8 mouse cellular contexts compared by ENCODE assay signal in genomic region chr11:115153699-115154292, GRCm38 (mm10). TPM values are rescaled to one million over a fixed set of nuclear protein-coding genes. Genes with fewer than 3 reads are reported as not detected.
A peak's percentile ranks its signal among the peaks of the same experiment; 100 is the strongest.
DNase-seq lines count a peak whose midpoint lies in the region; ATAC-seq lines count a peak whose summit lies in the region.

No protein-coding gene starts in this region.

- H3K27ac ChIP-seq in intestine, embryonic 15.5 days: no peak overlapping the region
- no peak overlapping the region for H3K27ac ChIP-seq in midbrain, embryonic 16.5 days (ENCODE audit: low read length)

- H3K4me1 ChIP-seq in intestine, embryonic 15.5 days (replicated peaks): peaks cover 19% of the 10 kb centered on the region
- H3K4me1 ChIP-seq in midbrain, embryonic 16.5 days (ENCODE audit: control insufficient read depth, insufficient read depth, low read length): peaks cover 10% of the 10 kb centered on the region; the same call in 1 of the 2 replicates

- peak overlapping the region; percentile 36; the same call in 1 of the 2 replicates for H3K9ac ChIP-seq in intestine, embryonic 15.5 days
- H3K9ac ChIP-seq in midbrain, embryonic 16.5 days (ENCODE audit: low read depth, low read length): peak overlapping the region; percentile 37

- no peaks in the 10 kb centered on the region for H3K9me3 ChIP-seq in intestine, embryonic 15.5 days
- H3K9me3 ChIP-seq in midbrain, embryonic 16.5 days (replicated peaks; ENCODE audit: control insufficient read depth, low read length, poor library complexity, severe bottlenecking): no peaks in the 10 kb centered on the region; the same call in 1 of the 2 replicates

- under 1% methylated on average over 35 of the region's 35 CpGs for WGBS in intestine, embryonic 15.5 days
- 1% methylated on average over 30 of the region's 35 CpGs for WGBS in midbrain, embryonic 16.5 days

- peak overlapping the region; percentile 41 for H3K4me3 ChIP-seq in intestine, embryonic 15.5 days (replicated peaks)
- H3K4me3 ChIP-seq in midbrain, embryonic 16.5 days (ENCODE audit: low read depth, low read length): peak overlapping the region; percentile 31

- peak overlapping the region; percentile 66 for H3K4me2 ChIP-seq in intestine, embryonic 15.5 days (replicated peaks)
- peak overlapping the region; percentile 46 for H3K4me2 ChIP-seq in midbrain, embryonic 16.5 days (ENCODE audit: low read length)

- no peaks in the 10 kb centered on the region for H3K36me3 ChIP-seq in intestine, embryonic 15.5 days
- no peaks in the 10 kb centered on the region for H3K36me3 ChIP-seq in midbrain, embryonic 16.5 days (ENCODE audit: control insufficient read depth, insufficient read depth, low read length)

- intact Hi-C loops in gastrocnemius, postnatal 14 days (cut with DNase I; ENCODE audit: low total_unique reads): loop anchor here (2.0 kb wide), 1 partner anchor 71 kb away; no protein-coding TSS in a partner anchor

- peak; percentile 57 for DNase-seq in right cerebral cortex, adult 18-20 months
- no peak for DNase-seq in right cerebral cortex, postnatal 36 days (ENCODE audit: low spot score in 2 of 2)
- DNase-seq in cerebellum, postnatal 25 days: peak; percentile 87 to 92
- peak; percentile 74 for DNase-seq in gastrocnemius, postnatal 14 days
- peak; percentile 86 for DNase-seq in liver
- DNase-seq in spleen, postnatal 4 days (ENCODE audit: low spot score in 2 of 2): peak; percentile 84 to 91

- peaks cover 4% of the 10 kb centered on the region; the same call in 1 of the 2 replicates for H3K27me3 ChIP-seq in intestine, embryonic 15.5 days (replicated peaks)
- peaks cover 19% of the 10 kb centered on the region for H3K27me3 ChIP-seq in midbrain, embryonic 16.5 days (ENCODE audit: control insufficient read depth, insufficient read depth, low read depth, low read length)

- ATAC-seq in intestine, embryonic 15.5 days: peak; percentile 84
- peak; percentile 36; the same call in 1 of the 2 replicates for ATAC-seq in midbrain, embryonic 16.5 days

RNA-seq across cellular contexts. Expression of gene Slc9a3r1, which starts 9.3 kb away (rescaled TPM):
- total RNA-seq in gastrocnemius, postnatal 14 days (2021): 1 to 10 TPM; 4.9 to 5.9 TPM
- polyA plus RNA-seq in intestine, embryonic 15.5 days (2015; fragmentation: Nextera tagmentation; extraction: Ambion mirVana): 252 and 270 TPM in 2 replicates
- polyA plus RNA-seq in midbrain, embryonic 16.5 days (2015; fragmentation: Nextera tagmentation; extraction: Ambion mirVana): 47.5 and 57.5 TPM in 2 replicates

RNA-seq across cellular contexts. Expression of gene Cd300lf, which starts 20.0 kb away (rescaled TPM):
- total RNA-seq in gastrocnemius, postnatal 14 days (2021): not detected
- 0.85 and 1.2 TPM in 2 replicates for polyA plus RNA-seq in intestine, embryonic 15.5 days (2015; fragmentation: Nextera tagmentation; extraction: Ambion mirVana)
- 0.34 TPM in 1 of 2 replicates, not detected in the other for polyA plus RNA-seq in midbrain, embryonic 16.5 days (2015; fragmentation: Nextera tagmentation; extraction: Ambion mirVana)

RNA-seq across cellular contexts. Expression of gene Tmem104, which starts 33.5 kb away (rescaled TPM):
- 1 to 10 TPM; 4.5 to 4.9 TPM for total RNA-seq in gastrocnemius, postnatal 14 days (2021)
- polyA plus RNA-seq in intestine, embryonic 15.5 days (2015; fragmentation: Nextera tagmentation; extraction: Ambion mirVana): 9.3 and 12.2 TPM in 2 replicates
- polyA plus RNA-seq in midbrain, embryonic 16.5 days (2015; fragmentation: Nextera tagmentation; extraction: Ambion mirVana): 12.5 and 14.9 TPM in 2 replicates

RNA-seq across cellular contexts. Expression of gene Nat9, which starts 33.9 kb away (rescaled TPM):
- 10 to 100 TPM; 13.1 to 14.0 TPM for total RNA-seq in gastrocnemius, postnatal 14 days (2021)
- 20.5 and 20.6 TPM in 2 replicates for polyA plus RNA-seq in intestine, embryonic 15.5 days (2015; fragmentation: Nextera tagmentation; extraction: Ambion mirVana)
- 23.2 and 23.9 TPM in 2 replicates for polyA plus RNA-seq in midbrain, embryonic 16.5 days (2015; fragmentation: Nextera tagmentation; extraction: Ambion mirVana)

Comparison
In these comparisons a context has a peak if more than half of its experiments do, and no peak if none do; other contexts are left out.
1. DNase-seq: peak in right cerebral cortex, adult 18-20 months (single experiment), cerebellum, postnatal 25 days (2 of 2), gastrocnemius, postnatal 14 days (single experiment), liver (single experiment) and spleen, postnatal 4 days (2 of 2); none in right cerebral cortex, postnatal 36 days (0 of 2).